Mouse (Mus musculus) gastrocnemius, postnatal 14 days (tissue): ENCODE data around the gene R3hdm2. TPM values are rescaled to one million over a fixed set of nuclear protein-coding genes. Genes with fewer than 3 reads are reported as not detected.
A peak's percentile ranks its signal among the peaks of the same experiment; 100 is the strongest.

Experiments
- DNase-seq: peaks from one replicate; pipeline ENCODE4 v3.0.0; 2021; ENCODE audit warnings: mixed read lengths
- intact Hi-C: fragments of 180-260 bp; cut with DNase I; formaldehyde crosslinking; loops from one replicate; pipeline ENCODE4 v1.15.1; 2025; ENCODE audit warnings: low total_unique reads
- total RNA-seq, 2 experiments: library from RNA; stranded (reverse); gene quantifications; 2 replicates each; pipeline ENCODE4 v1.2.3; 2021

The R3hdm2 gene
- total RNA-seq, 2 experiments from 2014 or later, result 84.1 to 89.2 TPM

- intact Hi-C loops, result no loop called here
- DNase-seq, result no peak
These were observed 147.4 kb downstream of the R3hdm2 start for GRCm38 (mm10) chr10:127527481-127527880.

- intact Hi-C loops, result no loop called here
- DNase-seq, result no peak
These were observed 150.8 kb downstream of the R3hdm2 start for GRCm38 (mm10) chr10:127530945-127531344.

DNA sequence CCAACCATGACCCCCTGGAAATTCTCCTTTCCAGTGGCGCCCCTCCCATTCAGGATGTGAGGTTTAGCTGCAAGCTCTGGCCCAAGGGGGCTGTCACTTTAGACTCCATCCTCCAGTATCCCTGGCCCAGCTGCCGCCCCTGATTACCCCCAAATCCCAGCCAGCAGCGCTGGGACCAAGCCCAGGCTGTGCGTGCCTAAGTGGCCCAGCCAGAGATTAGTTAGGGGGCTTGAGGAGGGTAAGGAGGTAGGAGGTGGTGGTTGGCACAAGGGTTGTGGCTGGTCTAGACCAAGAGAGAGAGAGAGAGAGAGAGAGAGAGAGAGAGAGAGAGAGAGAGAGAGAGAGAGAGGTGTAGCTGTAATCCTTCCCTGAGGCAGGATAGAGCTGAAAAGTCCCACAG is 151.4 kb downstream of the R3hdm2 start:
- no peak for DNase-seq
- intact Hi-C loops, result no loop called here

GRCm38 (mm10) chr10:127534036-127534928 is 154.2 kb downstream of the R3hdm2 start, which contains the start of gene Nxph4:
Gene Nxph4, minus strand, starts transcription at chr10:127534559.
- no peak for DNase-seq
- intact Hi-C loops, result loop anchor here (2.0 kb wide), 1 partner anchor 21 kb away; no protein-coding TSS in a partner anchor

GRCm38 (mm10) chr10:127534929-127535384 is 154.8 kb downstream of the R3hdm2 start:
- DNase-seq, result no peak
- intact Hi-C loops, result loop anchor here (2.0 to 5.0 kb wide), 2 partner anchors 22 to 58 kb away; no protein-coding TSS in a partner anchor

- intact Hi-C loops, result loop anchor here (5.0 kb wide), 1 partner anchor 59 kb away; no protein-coding TSS in a partner anchor
- no peak for DNase-seq
These were observed 156.6 kb downstream of the R3hdm2 start for GRCm38 (mm10) chr10:127536586-127537314.

GRCm38 (mm10) chr10:127537854-127538583 is 157.9 kb downstream of the R3hdm2 start:
- peak; percentile 75 for DNase-seq
- intact Hi-C loops, result loop anchor here (5.0 kb wide), 1 partner anchor 61 kb away; no protein-coding TSS in a partner anchor

GRCm38 (mm10) chr10:127541510-127541909 is 161.4 kb downstream of the R3hdm2 start:
- DNase-seq, result no peak
- intact Hi-C loops, result no loop called here

DNA sequence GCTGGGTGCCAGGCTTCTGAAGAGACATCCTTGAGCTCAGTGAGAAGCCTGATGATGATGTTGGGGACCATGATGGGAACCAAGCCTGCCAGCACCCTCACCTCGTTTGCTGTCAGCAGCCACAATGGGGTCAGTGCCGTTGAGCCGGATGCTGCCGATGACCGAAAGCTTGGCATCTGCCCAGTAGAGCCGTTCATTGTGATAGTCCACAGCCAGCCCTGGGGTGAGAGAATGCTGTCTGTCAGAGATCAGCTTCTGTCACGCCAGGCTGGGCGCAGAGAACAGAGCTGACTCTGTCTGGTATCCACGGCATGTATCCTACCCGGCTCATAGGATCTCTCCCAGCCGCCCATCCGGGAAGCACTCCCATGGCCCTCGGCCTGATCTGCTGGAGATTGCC is 162.0 kb downstream of the R3hdm2 start:
- intact Hi-C loops, result no loop called here
- DNase-seq, result no peak

DNA sequence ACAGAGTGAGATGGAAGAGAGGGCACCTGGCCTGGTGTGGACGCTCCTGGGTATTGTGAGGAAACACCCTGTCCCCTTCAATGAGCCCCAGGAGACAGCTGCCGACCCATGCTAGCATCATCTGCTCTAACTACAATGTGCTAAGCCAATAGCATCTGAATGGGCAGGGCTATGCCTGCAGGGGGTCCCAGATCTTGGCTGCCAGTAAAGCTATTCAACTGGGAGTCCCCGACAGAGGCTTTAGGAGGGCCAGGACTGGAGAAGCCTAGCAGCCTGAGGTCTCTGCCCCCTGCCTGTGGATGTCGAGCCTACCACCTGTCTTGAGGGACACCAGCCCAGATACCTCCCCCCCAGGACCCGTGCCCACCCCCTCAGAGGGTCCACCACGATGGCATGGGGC is 162.6 kb downstream of the R3hdm2 start:
- DNase-seq, result no peak
- intact Hi-C loops, result no loop called here

- no peak for DNase-seq
- intact Hi-C loops, result no loop called here
These were observed 163.8 kb downstream of the R3hdm2 start for GRCm38 (mm10) chr10:127543916-127544315.

- intact Hi-C loops, result no loop called here
- no peak for DNase-seq
These were observed 164.2 kb downstream of the R3hdm2 start for GRCm38 (mm10) chr10:127544375-127544774.

GRCm38 (mm10) chr10:127546505-127546904 is 166.4 kb downstream of the R3hdm2 start:
- no peak for DNase-seq
- intact Hi-C loops, result no loop called here

- intact Hi-C loops, result no loop called here
- no peak for DNase-seq
These were observed 168.1 kb downstream of the R3hdm2 start for GRCm38 (mm10) chr10:127548236-127548635.

Other genes with a start within 250 kb of the R3hdm2 start
- 1 to 10 TPM; 1.5 to 1.9 TPM for gene B4galnt1, start 215.1 kb upstream of the R3hdm2 start, total RNA-seq
- 1 to 10 TPM; 3.7 to 7.6 TPM for gene Slc26a10, start 199.7 kb upstream of the R3hdm2 start, total RNA-seq
- 10 to 100 TPM; 13.9 to 14.4 TPM for gene Arhgef25, start 190.2 kb upstream of the R3hdm2 start, total RNA-seq
- gene Dtx3, start 184.6 kb upstream of the R3hdm2 start, total RNA-seq, result 10 to 100 TPM; 22.2 to 24.8 TPM
- 1 to 10 TPM; 6.3 to 7.6 TPM for gene Pip4k2c, start 168.7 kb upstream of the R3hdm2 start, total RNA-seq
- under 1 TPM; 0.45 to 0.53 TPM for gene Kif5a, start 117.0 kb upstream of the R3hdm2 start, total RNA-seq
- gene Dctn2, start 114.0 kb upstream of the R3hdm2 start, total RNA-seq, result 100 to 1,000 TPM in 1 of 2 experiments, 10 to 100 TPM in 1; 99.8 to 103 TPM
- gene Mbd6, start 91.3 kb upstream of the R3hdm2 start, total RNA-seq, result 10 to 100 TPM; 16.1 to 17.1 TPM
- 10 to 100 TPM; 50.3 to 56.0 TPM for gene Mars, start 68.5 kb upstream of the R3hdm2 start, total RNA-seq
- 1 to 10 TPM; 1.3 to 2.1 TPM for gene Arhgap9, start 58.4 kb upstream of the R3hdm2 start, total RNA-seq
- 1 to 10 TPM; 2.3 to 2.7 TPM for gene Gli1, start 38.4 kb upstream of the R3hdm2 start, total RNA-seq
- gene Inhbe, start 25.9 kb upstream of the R3hdm2 start, total RNA-seq, result not detected
- gene Inhbc, start 9.9 kb upstream of the R3hdm2 start, total RNA-seq, result not detected
- gene Stac3, start 121.4 kb downstream of the R3hdm2 start, total RNA-seq, result 100 to 1,000 TPM; 315 to 336 TPM
- 10 to 100 TPM; 23.3 to 25.3 TPM for gene Ndufa4l2, start 134.6 kb downstream of the R3hdm2 start, total RNA-seq
- 10 to 100 TPM; 29.4 to 33.1 TPM for gene Shmt2, start 142.1 kb downstream of the R3hdm2 start, total RNA-seq
- gene Nxph4, start 154.2 kb downstream of the R3hdm2 start, total RNA-seq, result 1 to 10 TPM; 1.3 to 1.5 TPM
- gene Lrp1, start 240.8 kb downstream of the R3hdm2 start, total RNA-seq, result 100 to 1,000 TPM in 1 of 2 experiments, 10 to 100 TPM in 1; 73.8 to 101 TPM